Mouse (Mus musculus) common myeloid progenitor, adult 5-6 weeks (primary cell): ENCODE data around the gene Osbpl8. TPM values are rescaled to one million over a fixed set of nuclear protein-coding genes. Genes with fewer than 3 reads are reported as not detected.
"Not testable (repeated sequence)": the region's sequence is repeated elsewhere in the genome, so short reads cannot be mapped to it uniquely, and the experiment has no call there.

Source experiments
- ATAC-seq: replicated peaks from 2 replicates; pipeline ENCODE4 v1.8.0; 2016; ENCODE audit warnings: low read depth, mild to moderate bottlenecking, moderate TSS enrichment, inconsistent platforms; ENCODE audit not compliant: poor library complexity, severe bottlenecking
- total RNA-seq: library from RNA; stranded (forward); fragments of 200-1000, 187-1606 nt; gene quantifications from 2 replicates; pipeline ENCODE4 v1.2.3, GENCODE M21; 2017

The Osbpl8 gene
- 163 and 167 TPM in 2 replicates for total RNA-seq

DNA sequence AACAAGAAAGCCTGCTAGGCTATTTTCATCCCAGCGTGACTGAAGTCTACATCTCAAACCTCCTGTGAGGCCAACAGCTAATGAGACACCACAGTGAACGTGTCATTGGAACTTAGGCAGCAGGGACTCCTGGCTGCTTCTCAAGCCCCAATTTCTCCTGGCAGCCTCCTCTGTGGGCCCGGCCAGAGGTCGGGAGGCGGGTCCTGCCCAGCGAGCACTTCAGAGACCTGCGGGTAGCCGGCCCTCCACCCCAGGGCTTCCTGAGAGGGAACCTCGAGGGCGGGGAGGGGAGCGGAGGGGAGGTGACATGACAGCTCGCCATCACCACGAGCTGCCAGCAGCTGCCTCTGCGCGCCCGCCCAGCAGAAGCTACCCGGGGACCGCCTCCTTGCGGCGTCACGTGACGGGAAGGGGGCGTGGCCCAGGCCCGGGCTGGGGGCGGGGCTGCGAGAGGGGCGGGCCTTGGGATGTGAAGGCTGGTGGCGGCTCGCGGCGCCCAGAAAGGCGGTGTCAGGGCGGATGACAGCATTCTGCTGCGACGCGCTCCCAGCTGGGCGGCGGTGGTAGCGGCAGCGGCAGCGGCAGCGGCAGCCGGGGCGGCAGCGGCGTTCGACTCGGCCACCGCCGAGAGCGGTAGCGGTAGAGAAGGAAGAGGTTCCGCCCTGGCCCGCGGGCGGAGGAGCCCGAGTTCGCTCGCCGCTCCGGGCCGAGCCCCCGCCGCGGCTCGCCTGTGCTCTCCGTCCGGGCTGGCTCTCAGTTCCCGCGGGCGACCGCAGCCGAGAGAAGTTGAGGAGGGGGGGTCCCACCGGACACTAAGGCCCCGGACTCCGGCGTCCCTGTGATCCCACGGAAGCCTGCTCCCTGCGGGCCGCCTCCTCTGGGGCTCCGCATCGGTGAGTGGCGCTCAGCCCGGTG is at the start of gene Osbpl8:
Gene Osbpl8 (plus strand): TSS at position 449 of the 915 bp plus-strand sequence.
- peak; percentile 76 for ATAC-seq

DNA sequence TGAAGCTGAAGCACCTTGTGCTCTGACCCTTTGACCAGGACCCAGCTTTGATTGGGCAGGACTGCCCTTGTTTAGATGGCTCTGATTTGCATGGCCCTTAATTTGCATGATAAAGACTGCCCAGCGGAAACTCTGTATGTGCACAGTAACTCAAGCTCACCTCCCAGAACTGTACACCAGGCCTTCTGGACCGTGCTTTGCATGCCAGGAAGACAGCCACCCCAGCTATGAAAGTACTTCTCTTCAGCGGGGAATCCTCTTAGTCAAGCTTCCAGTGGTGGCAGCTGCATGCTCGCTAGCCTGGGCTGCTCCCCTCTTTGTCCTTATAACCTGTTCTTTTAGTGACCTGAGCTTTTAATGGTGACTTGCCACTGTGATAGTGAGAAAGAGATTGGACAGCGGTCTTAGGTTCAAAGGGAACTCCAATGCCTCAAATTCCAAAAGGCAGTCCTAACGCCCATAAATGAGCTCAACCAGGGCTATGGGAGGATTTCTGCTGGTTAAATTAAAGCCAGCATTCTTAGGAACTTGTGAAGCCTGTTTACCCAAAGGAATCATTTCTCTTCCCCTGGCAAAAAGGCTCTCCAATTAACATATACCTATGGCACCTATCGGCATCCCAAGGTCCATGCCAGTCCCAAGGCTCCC is 47.2 kb upstream of the Osbpl8 start:
- ATAC-seq: no peak

DNA sequence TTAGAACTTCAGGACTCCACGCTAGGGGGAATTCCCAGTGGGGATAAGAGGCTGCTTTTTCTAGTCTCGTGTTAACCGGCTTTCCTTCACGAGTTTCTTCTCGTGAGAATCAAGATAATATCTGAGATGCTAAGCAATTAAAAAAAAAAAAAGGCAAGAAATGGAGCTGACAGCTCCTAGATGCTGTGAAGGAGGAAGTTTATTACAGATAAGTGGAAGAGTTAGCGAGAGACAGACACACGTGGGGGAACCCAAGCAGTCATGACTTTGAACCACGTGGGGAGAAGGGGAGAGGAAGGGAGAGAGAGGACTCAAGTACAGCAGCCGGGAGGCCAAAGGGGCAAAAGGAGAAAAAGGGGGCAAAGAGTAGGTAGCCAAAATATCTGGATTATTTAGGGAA is 46.3 kb upstream of the Osbpl8 start:
- peak; percentile 47 for ATAC-seq

DNA sequence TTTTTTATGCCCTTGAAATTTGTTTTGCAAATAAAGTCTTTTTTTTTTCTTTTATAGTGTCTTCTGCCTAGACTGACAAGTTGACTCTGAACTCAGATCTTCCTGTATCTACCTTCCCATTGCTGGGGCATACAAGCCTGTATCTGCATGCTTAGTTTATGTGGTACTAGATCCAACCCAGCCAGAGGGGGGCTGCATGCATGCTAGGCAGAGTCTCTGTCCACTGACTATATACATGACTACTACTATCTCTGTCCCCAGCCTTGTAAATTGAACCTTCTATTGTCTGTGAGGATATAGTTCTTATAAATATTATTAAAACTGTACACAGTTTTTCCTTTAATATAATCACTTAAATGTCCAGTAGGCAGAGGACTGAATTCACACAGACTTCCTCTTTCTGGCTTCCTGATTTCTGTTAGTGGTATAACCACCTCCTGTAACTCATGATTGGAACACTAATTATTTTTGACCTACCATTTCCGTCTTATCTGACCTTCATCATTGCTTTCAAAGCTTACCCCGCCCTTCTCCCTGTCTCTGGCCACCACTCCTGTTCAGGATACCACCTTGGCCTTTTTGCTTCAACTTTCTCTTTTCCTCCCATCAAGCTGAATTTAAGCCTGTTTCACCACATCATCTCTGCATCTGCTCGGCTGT is 45.4 kb upstream of the Osbpl8 start:
- ATAC-seq: peak; percentile 90

DNA sequence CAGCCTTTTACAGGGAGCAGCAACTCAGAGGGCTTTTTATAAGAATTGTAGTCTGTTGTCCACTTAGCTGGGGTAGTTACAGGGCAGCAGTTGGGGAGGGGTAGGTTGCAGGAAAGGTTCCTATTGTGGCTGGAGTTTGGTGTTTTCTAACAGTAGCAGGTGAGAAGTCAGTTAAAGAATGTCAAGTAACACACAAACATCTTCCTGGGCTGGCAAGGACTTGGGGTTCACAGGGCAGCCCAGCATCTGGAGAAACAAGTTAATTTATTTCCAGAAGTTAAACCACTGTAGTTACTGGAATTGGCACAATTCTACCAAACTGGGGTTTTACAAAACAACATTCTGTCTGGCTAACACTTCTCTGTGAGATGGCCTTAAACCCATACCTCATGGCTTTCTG is 44.8 kb upstream of the Osbpl8 start:
- ATAC-seq: no peak

DNA sequence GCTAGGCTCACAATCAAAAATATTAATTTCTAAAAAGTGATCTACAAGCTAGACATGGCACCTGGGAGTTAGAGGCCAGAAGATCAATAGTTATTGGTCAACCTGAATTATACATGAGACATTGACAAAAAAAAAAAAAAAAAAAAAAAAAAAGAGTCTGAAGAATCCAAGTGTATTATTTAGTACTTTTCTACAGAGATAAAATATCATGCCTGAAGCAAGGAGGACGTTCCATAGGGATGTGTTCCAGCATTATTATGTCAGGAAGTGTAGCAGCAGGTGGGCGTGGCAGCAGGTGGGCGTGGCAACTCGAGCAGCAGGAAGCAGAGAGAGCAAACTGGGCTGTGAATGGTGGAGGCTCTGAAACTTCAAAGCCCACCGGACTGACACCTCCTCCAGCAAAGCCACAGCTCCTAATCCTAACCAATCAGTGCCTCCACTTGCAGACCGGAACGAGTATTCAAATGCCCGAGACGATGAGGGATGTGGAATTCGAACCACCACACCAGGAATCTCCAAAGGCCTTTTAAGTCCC is 41.6 kb upstream of the Osbpl8 start:
- no peak for ATAC-seq

DNA sequence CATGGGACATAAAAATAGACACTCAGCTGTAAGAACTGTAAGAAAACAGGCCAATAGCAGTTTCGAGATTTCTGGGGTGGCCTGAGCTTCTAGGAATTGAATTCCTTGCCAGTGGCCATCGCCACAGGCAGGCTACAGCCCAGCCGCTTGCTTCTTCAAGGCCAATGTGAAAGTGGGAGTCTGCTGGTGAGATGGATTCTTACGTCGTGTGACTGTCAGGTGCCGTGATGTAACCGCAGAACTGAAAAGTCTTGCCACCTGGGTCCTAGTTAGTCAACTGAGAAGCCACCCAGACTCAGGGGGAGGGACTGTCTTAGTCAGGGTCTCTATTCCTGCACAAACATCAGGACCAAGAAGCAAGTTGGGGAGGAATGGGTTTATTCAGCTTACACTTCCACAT is 40.4 kb upstream of the Osbpl8 start:
- ATAC-seq: no peak

DNA sequence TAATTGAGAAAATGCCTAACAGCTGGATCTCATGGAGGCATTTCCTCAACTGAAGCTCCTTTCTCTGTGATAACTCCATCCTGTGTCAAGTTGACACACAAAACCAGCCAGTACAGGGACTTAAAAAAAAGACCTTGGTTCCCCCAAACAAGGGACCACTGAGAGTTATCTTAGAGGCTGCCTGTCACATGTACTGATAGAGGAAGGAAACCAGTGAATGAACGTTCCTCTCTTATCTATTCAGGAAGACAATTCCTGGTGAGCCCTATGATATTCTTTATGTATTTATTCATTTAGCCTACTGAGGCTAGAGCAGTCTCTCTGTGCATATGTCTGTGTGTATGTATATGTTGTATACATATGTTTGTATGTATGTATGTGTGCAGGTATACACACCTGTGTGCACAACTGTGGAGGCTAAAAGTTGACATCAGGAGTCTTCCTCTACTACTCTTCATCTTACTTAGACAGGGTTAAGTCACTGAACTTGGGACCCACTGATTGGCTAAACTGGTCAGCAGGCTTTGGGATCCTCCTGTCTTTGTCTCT is 39.7 kb upstream of the Osbpl8 start:
- peak; percentile 77 for ATAC-seq

DNA sequence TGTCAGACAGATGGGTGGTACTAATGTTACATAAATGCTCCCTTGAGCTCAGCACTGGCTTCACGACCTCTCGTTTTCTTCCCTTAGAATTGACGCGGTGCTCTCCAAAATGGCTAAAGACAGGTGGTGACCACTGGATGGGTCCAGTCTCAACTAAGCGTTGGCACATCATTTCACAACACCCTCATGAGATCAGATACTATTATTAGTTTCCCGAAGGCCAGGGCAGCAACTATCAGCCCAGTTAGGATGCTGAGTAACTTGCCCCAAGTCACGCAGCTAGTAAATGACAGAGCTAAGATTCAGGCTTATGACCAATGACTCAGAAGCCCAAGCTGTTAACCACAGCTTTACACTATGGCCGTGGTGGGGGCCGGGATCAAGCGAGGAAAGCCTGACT is 37.2 kb upstream of the Osbpl8 start:
- peak; percentile 20; the same call in 1 of the 2 replicates for ATAC-seq

DNA sequence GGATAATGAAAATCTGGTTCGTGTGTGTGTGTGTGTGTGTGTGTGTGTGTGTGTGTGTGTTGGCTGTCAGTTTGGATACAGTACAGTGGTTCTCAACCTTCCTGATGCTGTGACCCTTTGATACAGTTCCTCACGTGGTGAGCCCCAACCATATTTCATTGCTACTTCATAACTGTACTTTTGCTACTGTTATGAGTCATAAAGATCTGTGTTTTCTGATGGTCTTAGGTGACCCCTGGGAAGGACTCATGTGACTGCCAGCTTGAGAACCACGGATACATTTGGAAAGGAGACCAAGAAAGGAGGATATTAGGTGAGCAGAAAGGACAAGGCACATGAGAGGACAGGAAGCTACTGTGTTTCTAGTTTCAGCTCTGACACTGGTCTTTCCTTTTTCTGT is 36.1 kb upstream of the Osbpl8 start:
- ATAC-seq: no peak

DNA sequence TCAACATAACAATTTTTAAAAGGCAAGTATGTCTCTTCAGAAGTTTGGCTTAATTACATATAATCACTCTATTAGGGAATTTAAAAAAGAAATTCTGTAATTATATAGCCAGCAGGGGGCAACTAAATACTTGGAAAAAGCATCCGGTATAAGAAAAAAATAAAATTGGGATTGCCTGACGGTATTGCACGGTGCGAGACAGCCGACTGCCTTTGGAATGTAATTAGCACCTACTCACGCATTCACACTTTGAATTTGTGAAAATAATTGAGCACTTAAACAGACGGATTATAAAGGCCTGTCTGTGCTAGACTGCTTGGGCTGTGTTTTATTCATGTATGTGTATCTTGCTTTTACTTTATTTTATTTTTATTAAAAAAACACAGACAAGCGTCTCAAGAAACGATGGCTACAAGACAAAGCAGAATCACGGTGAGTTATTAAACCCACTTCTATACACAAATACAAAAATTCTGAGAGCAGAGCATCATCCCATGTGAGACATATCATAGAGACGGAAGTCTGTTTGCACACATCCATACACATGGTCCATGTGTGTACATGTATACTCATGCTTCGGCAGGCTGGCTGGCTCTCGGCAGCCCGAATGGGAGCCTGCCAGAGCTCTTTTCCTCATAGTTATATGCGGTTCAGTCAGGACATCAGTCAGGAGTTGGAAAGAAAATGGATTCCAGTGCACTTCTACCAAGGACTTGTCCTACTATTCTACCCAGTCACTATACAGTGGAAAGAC is 34.5 kb upstream of the Osbpl8 start:
- ATAC-seq: no peak

DNA sequence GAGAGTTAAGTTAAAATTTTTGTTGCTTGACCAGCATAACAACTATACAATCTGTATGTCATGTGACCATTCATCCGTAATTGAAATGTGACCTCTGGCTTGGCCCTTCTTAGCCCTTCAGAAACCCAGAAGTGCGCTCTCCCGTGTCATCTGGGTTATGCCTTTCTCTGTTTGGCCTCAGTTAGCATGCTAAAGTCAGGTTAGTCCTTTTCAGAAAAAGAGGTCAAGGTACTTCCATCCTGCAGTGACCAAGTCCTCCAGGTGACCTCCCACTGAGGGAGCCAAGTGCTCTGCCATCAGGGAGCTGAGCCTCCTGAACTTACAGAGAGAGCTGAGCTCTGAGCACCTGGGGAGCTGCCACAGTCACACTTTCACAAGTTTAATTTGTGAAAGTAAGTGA is 33.7 kb upstream of the Osbpl8 start:
- no peak for ATAC-seq

DNA sequence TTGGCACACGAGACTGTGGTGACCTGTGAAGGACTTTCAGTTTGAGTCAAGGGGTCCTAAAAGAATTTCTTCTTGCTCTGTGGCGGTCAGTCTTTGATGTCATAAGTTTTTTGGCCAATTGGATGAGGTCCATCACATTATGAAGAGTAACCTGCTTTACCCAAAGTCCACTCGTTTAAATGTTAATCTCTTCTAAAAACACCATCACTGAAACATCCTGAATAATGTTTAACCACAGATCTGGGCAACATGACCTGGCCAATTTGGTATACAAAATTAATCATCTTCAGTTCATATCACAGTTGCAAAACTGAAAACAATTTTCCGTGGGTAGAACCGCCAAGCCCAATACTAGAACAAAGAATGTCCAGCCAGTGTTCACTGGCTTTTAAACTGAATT is 31.3 kb upstream of the Osbpl8 start:
- ATAC-seq: no peak

DNA sequence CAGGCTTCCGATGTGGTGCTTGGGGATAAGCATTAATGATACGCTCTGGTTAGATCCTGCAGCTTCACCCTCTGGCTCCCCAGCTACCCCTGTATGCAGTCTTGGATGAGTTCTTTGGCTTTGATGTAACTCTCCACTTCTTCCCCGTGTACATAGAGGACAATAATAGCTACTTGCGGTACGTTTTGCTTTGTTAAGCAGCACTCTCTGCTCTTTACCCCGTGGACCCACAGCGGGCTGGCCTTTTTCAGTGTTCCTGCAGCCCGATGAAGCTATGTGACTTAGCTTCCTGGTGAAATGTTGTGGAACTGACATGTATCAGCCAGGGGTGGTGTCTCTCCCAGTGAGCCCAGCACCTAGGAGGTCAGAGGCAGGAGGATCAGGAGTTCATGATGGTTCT is 30.6 kb upstream of the Osbpl8 start:
- ATAC-seq: no peak

DNA sequence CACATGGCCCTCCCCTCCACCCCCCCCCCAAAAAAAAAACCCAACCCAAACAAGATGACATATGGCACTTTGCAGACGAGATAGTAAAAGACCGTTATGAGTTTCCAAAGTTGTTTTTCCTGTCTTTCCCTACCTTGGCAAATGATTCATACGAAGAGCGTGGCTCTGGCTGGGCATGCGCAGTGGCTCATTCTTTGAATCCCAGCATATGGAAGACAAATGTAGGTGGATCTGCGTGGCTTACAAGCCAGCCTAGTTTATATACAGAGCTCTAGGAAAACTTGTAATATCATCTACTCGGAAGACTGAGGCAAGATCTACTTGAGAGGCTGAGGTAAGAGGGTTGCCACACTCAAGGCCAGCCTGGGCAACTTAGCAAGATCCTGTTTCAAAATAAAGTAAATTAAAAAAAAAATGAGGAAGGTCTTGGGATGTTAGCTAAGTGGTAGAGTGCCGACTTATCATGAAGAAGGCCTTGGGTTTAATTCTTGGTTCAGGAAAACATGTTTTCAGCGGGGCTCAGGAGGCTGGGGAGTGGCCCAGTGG is 30.1 kb upstream of the Osbpl8 start:
- peak; percentile 55 for ATAC-seq

DNA sequence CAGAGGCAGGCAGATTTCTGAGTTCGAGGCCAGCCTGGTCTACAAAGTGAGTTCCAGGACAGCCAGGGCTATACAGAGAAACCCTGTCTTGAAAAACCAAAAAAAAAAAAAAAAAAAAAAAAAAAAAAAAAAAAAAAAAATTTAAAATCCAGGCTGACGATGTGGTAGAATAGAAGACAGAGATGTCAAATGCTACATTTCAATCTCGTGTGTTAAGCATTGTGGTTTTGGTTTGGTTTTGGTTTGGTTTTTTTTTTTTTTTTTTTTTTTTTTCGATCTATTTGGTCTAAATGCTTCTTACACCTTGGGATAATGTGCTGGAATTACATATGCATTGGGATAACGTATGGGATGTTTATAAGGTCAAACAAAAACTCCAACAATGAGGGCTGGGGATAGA is 28.2 kb upstream of the Osbpl8 start:
- ATAC-seq: not testable (repeated sequence)

DNA sequence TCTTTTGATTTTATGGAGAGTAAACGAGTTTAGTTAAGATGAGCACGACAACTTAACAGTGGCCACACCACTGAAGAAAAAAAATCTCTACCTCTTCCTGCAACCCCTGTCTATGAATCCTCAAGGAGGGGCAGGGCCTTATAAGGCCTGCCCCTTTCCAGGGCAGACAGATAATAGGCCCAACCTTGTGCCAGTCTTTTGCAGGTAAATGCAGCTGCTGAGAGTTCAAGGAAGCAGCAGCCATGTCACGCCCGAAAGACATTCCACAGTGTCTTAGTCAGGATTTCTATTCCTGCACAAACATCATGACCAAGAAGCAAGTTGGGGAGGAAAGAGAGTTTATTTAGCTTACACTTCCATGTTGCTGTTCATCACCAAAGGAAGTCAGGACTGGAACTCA is 26.6 kb upstream of the Osbpl8 start:
- no peak for ATAC-seq

DNA sequence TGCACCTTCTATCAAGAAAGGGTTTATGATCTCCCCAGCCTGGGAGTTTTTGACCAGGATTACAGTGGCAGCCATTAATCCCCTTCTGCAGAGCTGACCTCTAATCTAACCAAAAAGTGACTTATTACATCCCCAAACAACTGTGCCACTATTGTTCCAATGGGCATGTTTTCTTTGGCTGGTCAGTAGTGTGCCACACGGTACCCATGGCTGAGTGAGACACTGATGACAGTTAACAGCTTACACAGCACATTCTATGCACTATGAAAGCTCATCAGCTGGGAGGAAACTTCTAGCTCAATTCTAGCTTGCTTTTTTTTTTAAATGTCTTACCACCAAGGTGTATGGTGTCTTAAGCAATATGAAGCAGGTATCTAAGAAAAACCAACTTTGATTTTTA is 25.4 kb upstream of the Osbpl8 start:
- ATAC-seq: no peak

DNA sequence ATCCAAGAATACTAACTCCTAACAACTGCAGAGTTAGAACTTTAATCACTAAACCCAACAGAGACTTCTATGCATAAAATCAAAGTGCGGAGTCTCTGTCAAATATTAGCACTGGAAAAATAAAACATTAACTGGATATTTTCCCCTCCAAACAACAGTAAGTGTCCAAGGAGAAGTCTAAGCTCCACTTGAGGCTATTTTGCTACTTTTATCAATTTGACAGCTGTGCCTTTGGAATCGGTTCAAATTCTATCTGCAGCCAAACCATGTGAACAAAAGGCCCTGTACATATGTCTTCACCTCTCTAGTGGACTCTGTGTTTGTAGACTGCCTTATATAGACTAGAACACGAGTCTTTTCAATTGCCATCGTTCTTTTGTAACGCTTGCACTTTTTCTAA is 24.7 kb upstream of the Osbpl8 start:
- no peak for ATAC-seq
